Mouse (Mus musculus) E14TG2a.4 (cell line): ENCODE measurements around the gene Pcyt2.

Source experiments
- CTCF ChIP-seq: conservative IDR thresholded peaks from 2 replicates; pipeline ENCODE4 v1.5.1; 2014; ENCODE audit warnings: low read length
- POU5F1 ChIP-seq: IDR thresholded peaks from 2 replicates; pipeline ENCODE4 v1.6.1; 2014; ENCODE audit warnings: low read length, borderline replicate concordance

GRCm38 (mm10) chr11:120568324-120568723 is 49.4 kb downstream of the Pcyt2 start:
- no peak for TF ChIP-seq CTCF
- TF ChIP-seq POU5F1: no peak
